Mouse (Mus musculus) heart, embryonic 15.5 days (tissue): ENCODE results near the gene Sult6b2. TPM values are rescaled to one million over a fixed set of nuclear protein-coding genes. Genes with fewer than 3 reads are reported as not detected.

ENCODE experiments used
- ATAC-seq: fragments of 200-750 bp; cut with Nextera tagmentation; replicated peaks from 2 replicates; pipeline ENCODE4 v1.8.0; 2017; ENCODE audit warnings: low read depth, moderate TSS enrichment; ENCODE audit not compliant: insufficient number of reproducible peaks, insufficient read depth, low FRiP score
- H3K27ac ChIP-seq: fragments of 300-500 bp; sonication (generic); 2 replicates; pipeline ENCODE4 v1.5.1; 2015; ENCODE audit warnings: mild to moderate bottlenecking, inconsistent platforms
- H3K27me3 ChIP-seq: fragments of 300-500 bp; sonication (generic); 2 replicates; pipeline ENCODE4 v1.6.1; 2015; ENCODE audit warnings: inconsistent platforms
- H3K36me3 ChIP-seq: fragments of 300-500 bp; sonication (generic); 2 replicates; pipeline ENCODE4 v1.6.1; 2015; ENCODE audit warnings: mild to moderate bottlenecking, inconsistent platforms
- H3K4me1 ChIP-seq: fragments of 300-500 bp; sonication (generic); replicated peaks from 2 replicates; pipeline ENCODE4 v1.6.1; 2015; ENCODE audit warnings: inconsistent platforms
- H3K4me2 ChIP-seq: fragments of 300-500 bp; sonication (generic); 2 replicates; pipeline ENCODE4 v1.6.1; 2015; ENCODE audit warnings: inconsistent platforms, mild to moderate bottlenecking, moderate library complexity
- H3K4me3 ChIP-seq: fragments of 300-500 bp; sonication (generic); 2 replicates; pipeline ENCODE4 v1.5.1; 2015; ENCODE audit warnings: mild to moderate bottlenecking, inconsistent platforms
- H3K9ac ChIP-seq: fragments of 300-500 bp; sonication (generic); 2 replicates; pipeline ENCODE4 v1.6.1; 2015; ENCODE audit warnings: mild to moderate bottlenecking, inconsistent platforms
- H3K9me3 ChIP-seq: fragments of 300-500 bp; sonication (generic); replicated peaks from 2 replicates; pipeline ENCODE4 v1.6.1; 2016; ENCODE audit warnings: inconsistent platforms
- WGBS: fragments of 180-500 bp; shearing (Covaris S2); methylation state at CpG from one replicate; pipeline ENCODE4 v1.1.7; 2015; ENCODE audit warnings: mixed read lengths; 5-methylcytosine and 5-hydroxymethylcytosine counted together
- polyA plus RNA-seq: library from polyadenylated mRNA; unstranded; fragments of >200 nt; fragmentation: Nextera tagmentation; extraction: Ambion mirVana; gene quantifications from 2 replicates; pipeline ENCODE4 v1.2.1, GENCODE M21; 2015

The Sult6b2 gene
- polyA plus RNA-seq, 1 experiment from 2014 or later: not detected

- Histone ChIP-seq H3K9me3 (no peaks in the 10 kb centered on the region), H3K4me1 (peaks cover 16% of the 10 kb centered on the region), H3K4me3 (no peak overlapping the region), H3K27me3 (no peaks in the 10 kb centered on the region), H3K9ac (no peak overlapping the region), H3K4me2 (no peak overlapping the region), H3K27ac (no peak overlapping the region), H3K36me3 (no peaks in the 10 kb centered on the region)
- 45% methylated on average over 14 of the region's 14 CpGs for WGBS
- no peak for ATAC-seq
Measured at GRCm38 (mm10) chr6:142752331-142753246, 51.7 kb downstream of the Sult6b2 start.

GRCm38 (mm10) chr6:142751365-142751764 is 52.9 kb downstream of the Sult6b2 start:
- H3K4me2 ChIP-seq: no peak overlapping the region
- no peak overlapping the region for H3K9ac ChIP-seq
- peaks cover 19% of the 10 kb centered on the region for H3K4me1 ChIP-seq
- no peak overlapping the region for H3K4me3 ChIP-seq
- WGBS: 53% methylated on average over 9 of the region's 9 CpGs
- H3K27me3 ChIP-seq: no peaks in the 10 kb centered on the region
- no peak for ATAC-seq
- H3K27ac ChIP-seq: no peak overlapping the region
- no peaks in the 10 kb centered on the region for H3K9me3 ChIP-seq
- H3K36me3 ChIP-seq: no peaks in the 10 kb centered on the region

- H3K4me3 ChIP-seq: no peak overlapping the region
- no peaks in the 10 kb centered on the region for H3K27me3 ChIP-seq
- H3K36me3 ChIP-seq: no peaks in the 10 kb centered on the region
- ATAC-seq: peak; percentile 34; the same call in 1 of the 2 replicates
- peaks cover 19% of the 10 kb centered on the region for H3K4me1 ChIP-seq
- no peak overlapping the region for H3K9ac ChIP-seq
- 28% methylated on average over 8 of the region's 8 CpGs for WGBS
- peak overlapping the region; percentile 62 for H3K27ac ChIP-seq
- H3K9me3 ChIP-seq: no peaks in the 10 kb centered on the region
- peak overlapping the region; percentile 31 for H3K4me2 ChIP-seq
Measured at GRCm38 (mm10) chr6:142748057-142748708, 56.1 kb downstream of the Sult6b2 start.

- peaks cover 19% of the 10 kb centered on the region for H3K4me1 ChIP-seq
- no peak overlapping the region for H3K9ac ChIP-seq
- no peaks in the 10 kb centered on the region for H3K36me3 ChIP-seq
- H3K27ac ChIP-seq: no peak overlapping the region; the same call in 1 of the 2 replicates
- H3K27me3 ChIP-seq: no peaks in the 10 kb centered on the region
- WGBS: 52% methylated on average over 2 of the region's 2 CpGs
- no peaks in the 10 kb centered on the region for H3K9me3 ChIP-seq
- ATAC-seq: no peak
- no peak overlapping the region for H3K4me3 ChIP-seq
- H3K4me2 ChIP-seq: no peak overlapping the region
Measured at GRCm38 (mm10) chr6:142747165-142747564, 57.1 kb downstream of the Sult6b2 start.

GRCm38 (mm10) chr6:142746765-142747164 is 57.5 kb downstream of the Sult6b2 start:
- Histone ChIP-seq H3K4me2 (no peak overlapping the region), H3K4me3 (no peak overlapping the region), H3K9ac (no peak overlapping the region), H3K36me3 (no peaks in the 10 kb centered on the region), H3K27ac (peak overlapping the region; percentile 15; the same call in 1 of the 2 replicates), H3K4me1 (peaks cover 19% of the 10 kb centered on the region), H3K27me3 (no peaks in the 10 kb centered on the region), H3K9me3 (no peaks in the 10 kb centered on the region)
- WGBS: 69% methylated on average over 7 of the region's 7 CpGs
- no peak for ATAC-seq

GRCm38 (mm10) chr6:142745484-142745883 is 58.8 kb downstream of the Sult6b2 start:
- H3K27me3 ChIP-seq: no peaks in the 10 kb centered on the region
- H3K36me3 ChIP-seq: no peaks in the 10 kb centered on the region
- H3K9ac ChIP-seq: no peak overlapping the region
- WGBS: 90% methylated on average over 5 of the region's 5 CpGs
- no peak for ATAC-seq
- H3K4me1 ChIP-seq: peaks cover 19% of the 10 kb centered on the region
- no peak overlapping the region for H3K4me2 ChIP-seq
- H3K4me3 ChIP-seq: no peak overlapping the region
- no peak overlapping the region for H3K27ac ChIP-seq
- no peaks in the 10 kb centered on the region for H3K9me3 ChIP-seq

- no peak for ATAC-seq
- Histone ChIP-seq H3K36me3 (no peaks in the 10 kb centered on the region), H3K9ac (no peak overlapping the region), H3K27ac (no peak overlapping the region), H3K4me3 (no peak overlapping the region), H3K4me1 (peaks cover 15% of the 10 kb centered on the region), H3K27me3 (no peaks in the 10 kb centered on the region), H3K4me2 (no peak overlapping the region), H3K9me3 (no peaks in the 10 kb centered on the region)
- WGBS: 69% methylated on average over 4 of the region's 4 CpGs
Measured at GRCm38 (mm10) chr6:142743193-142743592, 61.1 kb downstream of the Sult6b2 start.

GRCm38 (mm10) chr6:142741763-142742162 is 62.5 kb downstream of the Sult6b2 start:
- 86% methylated on average over 6 of the region's 6 CpGs for WGBS
- peaks cover 4% of the 10 kb centered on the region for H3K4me1 ChIP-seq
- H3K4me2 ChIP-seq: no peak overlapping the region
- no peaks in the 10 kb centered on the region for H3K9me3 ChIP-seq
- no peak overlapping the region for H3K9ac ChIP-seq
- H3K4me3 ChIP-seq: no peak overlapping the region
- ATAC-seq: no peak
- no peak overlapping the region for H3K27ac ChIP-seq
- no peaks in the 10 kb centered on the region for H3K27me3 ChIP-seq
- H3K36me3 ChIP-seq: no peaks in the 10 kb centered on the region

- H3K36me3 ChIP-seq: no peaks in the 10 kb centered on the region
- 75% methylated on average over 6 of the region's 6 CpGs for WGBS
- H3K9ac ChIP-seq: no peak overlapping the region
- no peak for ATAC-seq
- H3K4me2 ChIP-seq: no peak overlapping the region
- H3K9me3 ChIP-seq: no peaks in the 10 kb centered on the region
- no peaks in the 10 kb centered on the region; the same call in none of the 2 replicates for H3K4me1 ChIP-seq
- H3K27me3 ChIP-seq: no peaks in the 10 kb centered on the region
- no peak overlapping the region for H3K4me3 ChIP-seq
- H3K27ac ChIP-seq: no peak overlapping the region
Measured at GRCm38 (mm10) chr6:142738637-142739036, 65.7 kb downstream of the Sult6b2 start.

GRCm38 (mm10) chr6:142738225-142738624 is 66.1 kb downstream of the Sult6b2 start:
- H3K9ac ChIP-seq: no peak overlapping the region
- H3K9me3 ChIP-seq: no peaks in the 10 kb centered on the region
- no peak overlapping the region for H3K27ac ChIP-seq
- no peak overlapping the region for H3K4me2 ChIP-seq
- H3K36me3 ChIP-seq: no peaks in the 10 kb centered on the region
- H3K4me1 ChIP-seq: no peaks in the 10 kb centered on the region; the same call in none of the 2 replicates
- no peak overlapping the region for H3K4me3 ChIP-seq
- no peaks in the 10 kb centered on the region for H3K27me3 ChIP-seq
- 91% methylated on average over 2 of the region's 2 CpGs for WGBS
- no peak for ATAC-seq

- H3K27me3 ChIP-seq: no peaks in the 10 kb centered on the region
- H3K36me3 ChIP-seq: no peaks in the 10 kb centered on the region
- WGBS: 47% methylated on average over 8 of the region's 8 CpGs
- no peak overlapping the region for H3K4me3 ChIP-seq
- H3K4me1 ChIP-seq: no peaks in the 10 kb centered on the region; the same call in 1 of the 2 replicates
- H3K9me3 ChIP-seq: no peaks in the 10 kb centered on the region
- H3K27ac ChIP-seq: no peak overlapping the region
- H3K9ac ChIP-seq: no peak overlapping the region
- no peak for ATAC-seq
- H3K4me2 ChIP-seq: no peak overlapping the region
Measured at GRCm38 (mm10) chr6:142735302-142736005, 68.8 kb downstream of the Sult6b2 start.
